Mouse (Mus musculus): ENCODE results near the gene Macrod1. TPM values are rescaled to one million over a fixed set of nuclear protein-coding genes. Genes with fewer than 3 reads are reported as not detected.

Gene Macrod1
- polyA plus RNA-seq, 1 experiment from 2014 or later, result 14.0 TPM

DNA sequence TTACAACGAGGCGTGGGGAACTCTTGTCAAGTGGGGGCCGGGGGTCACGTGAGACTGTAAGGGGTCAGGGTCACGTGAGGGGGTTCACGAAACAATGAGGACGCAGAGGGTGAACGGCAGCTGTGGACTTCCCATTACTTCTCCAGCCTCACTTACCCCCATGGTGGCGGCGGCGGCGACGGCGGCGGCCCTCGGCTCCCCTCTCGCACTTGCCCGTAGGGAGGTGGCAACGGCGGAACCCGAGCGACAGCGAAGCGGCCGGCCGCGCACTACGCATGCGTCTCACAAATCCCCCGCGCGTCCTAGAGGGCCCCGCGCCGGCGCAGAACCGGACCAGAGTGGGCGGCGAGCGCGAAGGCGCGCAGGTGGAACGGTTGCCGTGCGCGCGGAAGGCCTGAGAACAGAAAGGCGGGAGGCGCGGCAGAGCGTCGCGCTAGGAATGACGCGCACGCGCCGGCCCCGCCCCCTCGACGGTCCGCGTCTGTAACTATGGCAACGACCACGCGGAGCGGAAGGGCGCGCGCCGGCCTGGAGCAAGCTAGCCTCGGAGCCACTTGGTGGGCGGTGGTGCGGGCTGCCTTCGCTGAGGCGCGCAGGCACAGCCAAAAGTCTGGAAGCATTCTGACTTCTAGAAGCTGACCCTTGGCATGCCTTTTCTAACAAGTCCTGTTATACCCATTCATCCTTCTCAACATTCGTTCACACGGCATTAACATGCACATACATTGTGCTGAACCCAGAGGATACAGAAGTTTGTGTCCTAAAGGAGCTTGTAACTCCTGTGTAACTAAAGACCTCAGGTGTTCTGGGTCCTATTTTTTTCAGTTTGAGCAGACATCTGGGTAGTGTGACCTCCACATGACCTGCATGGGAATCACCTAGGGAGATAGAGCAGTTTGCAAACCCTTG is 184.4 kb downstream of the Macrod1 start, which contains the start of gene Naa40:
TSS of gene Naa40 (minus strand) at position 402 of the 909 bp plus-strand sequence.
- H3K4me3 ChIP-seq (replicated peaks; ENCODE audit: low read length), result peak within 1 kb of the TSS; percentile 79
- peak within 1 kb of the TSS; percentile 94 for H3K4me2 ChIP-seq (ENCODE audit: low read depth, low read length)
- WGBS, result under 1% methylated on average over 63 of the region's 80 CpGs
- ATAC-seq (ENCODE audit: insufficient read depth, low FRiP score), result peak; percentile 98
- no peaks in the 10 kb centered on the region for H3K27me3 ChIP-seq (ENCODE audit: control insufficient read depth, insufficient read depth, low read length)
- H3K9me3 ChIP-seq (replicated peaks; ENCODE audit: control insufficient read depth, low read length), result no peaks in the 10 kb centered on the region
- H3K27ac ChIP-seq (ENCODE audit: low read length), result peak within 1 kb of the TSS; percentile 81
- H3K9ac ChIP-seq (ENCODE audit: low read length), result peak within 1 kb of the TSS; percentile 91
- peaks cover 11% of the 10 kb centered on the region for H3K4me1 ChIP-seq (ENCODE audit: control insufficient read depth, insufficient read depth, low read length)
- no peaks in the 10 kb centered on the region for H3K36me3 ChIP-seq (ENCODE audit: control insufficient read depth, insufficient read depth, low read length)

DNA sequence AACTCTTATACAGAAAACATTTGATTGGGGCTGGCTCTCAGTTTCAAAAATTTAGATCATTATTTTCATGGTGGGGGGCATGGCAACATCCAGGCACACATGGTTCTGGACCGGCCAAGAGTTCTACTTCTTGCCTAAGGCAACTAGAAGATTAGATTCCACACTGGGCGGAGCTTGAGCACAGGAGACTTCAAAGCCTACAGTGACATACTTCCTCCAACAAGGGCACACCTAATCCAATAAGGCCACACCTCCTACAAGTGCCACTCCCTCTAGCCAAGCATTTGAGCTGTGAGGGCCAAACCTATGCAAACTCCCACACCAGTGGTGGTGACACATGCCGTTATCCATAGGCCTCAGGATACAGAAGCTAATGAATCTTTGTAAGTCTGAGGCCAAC is 189.4 kb downstream of the Macrod1 start:
- Histone ChIP-seq H3K4me3 (replicated peaks; ENCODE audit: low read length) (no peak overlapping the region), H3K36me3 (ENCODE audit: control insufficient read depth, insufficient read depth, low read length) (no peaks in the 10 kb centered on the region), H3K27ac (ENCODE audit: low read length) (no peak overlapping the region), H3K4me2 (ENCODE audit: low read depth, low read length) (no peak overlapping the region), H3K27me3 (ENCODE audit: control insufficient read depth, insufficient read depth, low read length) (no peaks in the 10 kb centered on the region), H3K9ac (ENCODE audit: low read length) (no peak overlapping the region), H3K9me3 (replicated peaks; ENCODE audit: control insufficient read depth, low read length) (no peaks in the 10 kb centered on the region), H3K4me1 (ENCODE audit: control insufficient read depth, insufficient read depth, low read length) (0 out of 2 replicates have a peak, but pooled peaks cover 3% of the 10 kb centered on the region)
- 65% methylated on average over 3 of the region's 3 CpGs for WGBS
- peak; percentile 38; the same call in 1 of the 2 replicates for ATAC-seq (ENCODE audit: insufficient read depth, low FRiP score)

Other genes with a start within 250 kb of the Macrod1 start
- 35.5 and 39.6 TPM in 2 replicates for gene Rps6ka4, start 216.2 kb upstream of the Macrod1 start, polyA plus RNA-seq (2015; fragmentation: Nextera tagmentation; extraction: Ambion mirVana)
- gene Ccdc88b, start 198.6 kb upstream of the Macrod1 start, polyA plus RNA-seq (2015; fragmentation: Nextera tagmentation; extraction: Ambion mirVana), result 1.1 and 1.3 TPM in 2 replicates
- 111 and 122 TPM in 2 replicates for gene Trmt112, start 147.1 kb upstream of the Macrod1 start, polyA plus RNA-seq (2015; fragmentation: Nextera tagmentation; extraction: Ambion mirVana)
- 291 and 307 TPM in 2 replicates for gene Prdx5, start 146.7 kb upstream of the Macrod1 start, polyA plus RNA-seq (2015; fragmentation: Nextera tagmentation; extraction: Ambion mirVana)
- gene Esrra, start 135.0 kb upstream of the Macrod1 start, polyA plus RNA-seq (2015; fragmentation: Nextera tagmentation; extraction: Ambion mirVana), result 17.8 and 18.0 TPM in 2 replicates
- 1.8 and 2.8 TPM in 2 replicates for gene Catsperz, start 131.4 kb upstream of the Macrod1 start, polyA plus RNA-seq (2015; fragmentation: Nextera tagmentation; extraction: Ambion mirVana)
- gene Kcnk4, start 122.3 kb upstream of the Macrod1 start, polyA plus RNA-seq (2015; fragmentation: Nextera tagmentation; extraction: Ambion mirVana), result 0.68 and 0.79 TPM in 2 replicates
- gene Bad, start 114.9 kb upstream of the Macrod1 start, polyA plus RNA-seq (2015; fragmentation: Nextera tagmentation; extraction: Ambion mirVana), result 87.1 and 89.0 TPM in 2 replicates
- gene Gpr137, start 114.3 kb upstream of the Macrod1 start, polyA plus RNA-seq (2015; fragmentation: Nextera tagmentation; extraction: Ambion mirVana), result 20.2 and 22.1 TPM in 2 replicates
- 53.7 and 70.6 TPM in 2 replicates for gene Ppp1r14b, start 81.8 kb upstream of the Macrod1 start, polyA plus RNA-seq (2015; fragmentation: Nextera tagmentation; extraction: Ambion mirVana)
- gene Plcb3, start 80.3 kb upstream of the Macrod1 start, polyA plus RNA-seq (2015; fragmentation: Nextera tagmentation; extraction: Ambion mirVana), result 61.7 and 65.4 TPM in 2 replicates
- gene Fkbp2, start 76.3 kb upstream of the Macrod1 start, polyA plus RNA-seq (2015; fragmentation: Nextera tagmentation; extraction: Ambion mirVana), result 153 and 158 TPM in 2 replicates
- gene Vegfb, start 69.2 kb upstream of the Macrod1 start, polyA plus RNA-seq (2015; fragmentation: Nextera tagmentation; extraction: Ambion mirVana), result 19.0 and 19.7 TPM in 2 replicates
- 28.8 TPM in 2 replicates for gene Dnajc4, start 64.2 kb upstream of the Macrod1 start, polyA plus RNA-seq (2015; fragmentation: Nextera tagmentation; extraction: Ambion mirVana)
- 22.9 and 26.6 TPM in 2 replicates for gene Nudt22, start 60.7 kb upstream of the Macrod1 start, polyA plus RNA-seq (2015; fragmentation: Nextera tagmentation; extraction: Ambion mirVana)
- gene Trpt1, start 60.7 kb upstream of the Macrod1 start, polyA plus RNA-seq (2015; fragmentation: Nextera tagmentation; extraction: Ambion mirVana), result 10.7 and 12.0 TPM in 2 replicates
- 17.3 and 18.4 TPM in 2 replicates for gene Fermt3, start 37.3 kb upstream of the Macrod1 start, polyA plus RNA-seq (2015; fragmentation: Nextera tagmentation; extraction: Ambion mirVana)
- gene Stip1, start 16.8 kb upstream of the Macrod1 start, polyA plus RNA-seq (2015; fragmentation: Nextera tagmentation; extraction: Ambion mirVana), result 198 and 202 TPM in 2 replicates
- gene Flrt1, start 48.9 kb downstream of the Macrod1 start, polyA plus RNA-seq (2015; fragmentation: Nextera tagmentation; extraction: Ambion mirVana), result 3.4 and 3.6 TPM in 2 replicates
- 157 and 169 TPM in 2 replicates for gene Otub1, start 149.5 kb downstream of the Macrod1 start, polyA plus RNA-seq (2015; fragmentation: Nextera tagmentation; extraction: Ambion mirVana)
- gene Cox8a, start 160.8 kb downstream of the Macrod1 start, polyA plus RNA-seq (2015; fragmentation: Nextera tagmentation; extraction: Ambion mirVana), result 986 and 1,009 TPM in 2 replicates
- gene Naa40, start 184.4 kb downstream of the Macrod1 start, polyA plus RNA-seq (2015; fragmentation: Nextera tagmentation; extraction: Ambion mirVana), result 46.9 and 50.4 TPM in 2 replicates
- 5.4 and 9.7 TPM in 2 replicates for gene Rcor2, start 210.5 kb downstream of the Macrod1 start, polyA plus RNA-seq (2015; fragmentation: Nextera tagmentation; extraction: Ambion mirVana)